Mouse (Mus musculus) activated CD4-positive, CD25-positive, alpha-beta regulatory T cell (primary cell): ENCODE results near the gene Fam117a. TPM values are rescaled to one million over a fixed set of nuclear protein-coding genes. Genes with fewer than 3 reads are reported as not detected.

ENCODE experiments used
- polyA plus RNA-seq, 2 experiments: library from polyadenylated mRNA; unstranded; fragments of 100-300 nt; shearing (Covaris generic); gene quantifications; one replicate each; pipeline ENCODE4 v1.2.1; 2017

The Fam117a gene
- polyA plus RNA-seq, result 10 to 100 TPM; 34.7 to 44.1 TPM

DNA sequence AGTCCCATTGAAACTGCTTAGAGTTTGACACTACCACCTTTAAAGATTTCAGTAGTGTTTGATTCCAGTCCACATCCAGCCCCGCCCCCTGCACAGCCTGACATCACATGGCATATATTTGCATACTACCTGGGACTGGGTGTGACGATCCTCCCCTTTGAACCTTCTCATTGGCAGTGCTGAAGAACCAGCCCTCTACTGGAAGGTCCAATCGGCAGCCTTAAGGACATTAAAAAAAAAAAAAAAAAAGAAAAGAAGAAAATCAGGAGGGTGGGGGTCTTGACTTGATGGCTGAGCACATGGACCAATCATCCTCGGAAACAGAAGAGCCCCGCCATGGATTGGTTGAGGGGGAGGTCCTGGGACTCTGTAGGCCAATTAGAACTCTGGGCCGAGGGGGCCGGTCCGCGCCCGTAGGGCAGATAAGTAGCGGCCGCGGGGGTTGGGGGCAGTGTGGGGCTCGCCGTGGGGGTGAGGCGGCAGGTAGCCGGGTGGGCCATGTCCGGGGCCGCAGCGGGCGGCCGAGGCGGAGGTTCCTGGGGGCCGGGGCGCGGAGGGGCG, at the start of gene Fam117a:
Gene Fam117a, plus strand, starts transcription at position 451 of the 561 bp plus-strand sequence.

GRCm38 (mm10) chr11:95310007-95310647, 26.7 kb upstream of the Fam117a start, which contains the start of gene Kat7:
TSS of gene Kat7 (minus strand) at chr11:95310246.

GRCm38 (mm10) chr11:95384319-95384972, 47.6 kb downstream of the Fam117a start, which contains the start of gene Slc35b1:
TSS of gene Slc35b1 (plus strand) at chr11:95384692.

GRCm38 (mm10) chr11:95413641-95414535, 77.1 kb downstream of the Fam117a start, which contains the start of gene Spop:
TSS of gene Spop (plus strand) at chr11:95414080.

Other genes starting within 250 kb of the Fam117a start
- under 1 TPM in 1 of 2 experiments, not detected in 1; 0.06 TPM for gene Dlx3, start 216.9 kb upstream of the Fam117a start, polyA plus RNA-seq
- gene Dlx4, start 190.8 kb upstream of the Fam117a start, polyA plus RNA-seq, result under 1 TPM in 1 of 2 experiments, not detected in 1; 0.55 TPM
- under 1 TPM in 1 of 2 experiments, not detected in 1; 0.32 TPM for gene Tac4, start 75.5 kb upstream of the Fam117a start, polyA plus RNA-seq
- 10 to 100 TPM; 85.0 to 89.5 TPM for gene Kat7, start 26.8 kb upstream of the Fam117a start, polyA plus RNA-seq
- gene Slc35b1, start 47.7 kb downstream of the Fam117a start, polyA plus RNA-seq, result 10 to 100 TPM; 88.8 to 95.5 TPM
- 100 to 1,000 TPM; 135 to 154 TPM for gene Spop, start 77.1 kb downstream of the Fam117a start, polyA plus RNA-seq
- not detected for gene Nxph3, start 177.6 kb downstream of the Fam117a start, polyA plus RNA-seq